Mouse (Mus musculus) kidney, embryonic 14.5 days (tissue): ENCODE data around the gene Pitpnm2. TPM values are rescaled to one million over a fixed set of nuclear protein-coding genes. Genes with fewer than 3 reads are reported as not detected.
"Not testable (repeated sequence)": the region's sequence is repeated elsewhere in the genome, so short reads cannot be mapped to it uniquely, and the experiment has no call there.

Source experiments
- ATAC-seq: fragments of 200-750 bp; cut with Nextera tagmentation; 2 replicates; pipeline ENCODE4 v1.8.0; 2017; ENCODE audit warnings: moderate number of reproducible peaks, mild to moderate bottlenecking, moderate TSS enrichment, moderate library complexity; ENCODE audit not compliant: low FRiP score, low TSS enrichment
- H3K27ac ChIP-seq: fragments of 300-500 bp; sonication (generic); 2 replicates; pipeline ENCODE4 v1.5.1; 2014; ENCODE audit warnings: low read depth, mild to moderate bottlenecking, low read length, moderate library complexity, mixed read lengths
- H3K27me3 ChIP-seq: fragments of 300-500 bp; sonication (generic); 2 replicates; pipeline ENCODE4 v1.6.1; 2014; ENCODE audit warnings: mild to moderate bottlenecking, low read length; ENCODE audit not compliant: control insufficient read depth, insufficient read depth
- H3K36me3 ChIP-seq: fragments of 300-500 bp; sonication (generic); 2 replicates; pipeline ENCODE4 v1.6.1; 2014; ENCODE audit warnings: low read length, mixed read lengths; ENCODE audit not compliant: control insufficient read depth, insufficient read depth
- H3K4me1 ChIP-seq: fragments of 300-500 bp; sonication (generic); 2 replicates; pipeline ENCODE4 v1.6.1; 2014; ENCODE audit warnings: low read length, mixed read lengths; ENCODE audit not compliant: control insufficient read depth, insufficient read depth
- H3K4me2 ChIP-seq: fragments of 300-500 bp; sonication (generic); replicated peaks from 2 replicates; pipeline ENCODE4 v1.6.1; 2014; ENCODE audit warnings: low read depth, mild to moderate bottlenecking, low read length
- H3K4me3 ChIP-seq: fragments of 300-500 bp; sonication (generic); 2 replicates; pipeline ENCODE4 v1.5.1; 2014; ENCODE audit warnings: mild to moderate bottlenecking, low read length
- H3K9ac ChIP-seq: fragments of 300-500 bp; sonication (generic); 2 replicates; pipeline ENCODE4 v1.6.1; 2014; ENCODE audit warnings: low read depth, mild to moderate bottlenecking, low read length, moderate library complexity
- H3K9me3 ChIP-seq: fragments of 300-500 bp; sonication (generic); 2 replicates; pipeline ENCODE4 v1.6.1; 2016; ENCODE audit warnings: low read length; ENCODE audit not compliant: control insufficient read depth
- WGBS: fragments of 180-500 bp; shearing (Covaris S2); extraction: QIAGEN DNeasy Blood & Tissue Kit; methylation state at CpG from one replicate; pipeline ENCODE4 v1.1.7; 2014; 5-methylcytosine and 5-hydroxymethylcytosine counted together
- polyA plus RNA-seq: library from polyadenylated mRNA; unstranded; fragments of >200 nt; fragmentation: Nextera tagmentation; extraction: Ambion mirVana; gene quantifications from 2 replicates; pipeline ENCODE4 v1.2.1, GENCODE M21; 2014

Gene Pitpnm2
- polyA plus RNA-seq, 1 experiment from 2014 or later = 7.0 TPM

DNA sequence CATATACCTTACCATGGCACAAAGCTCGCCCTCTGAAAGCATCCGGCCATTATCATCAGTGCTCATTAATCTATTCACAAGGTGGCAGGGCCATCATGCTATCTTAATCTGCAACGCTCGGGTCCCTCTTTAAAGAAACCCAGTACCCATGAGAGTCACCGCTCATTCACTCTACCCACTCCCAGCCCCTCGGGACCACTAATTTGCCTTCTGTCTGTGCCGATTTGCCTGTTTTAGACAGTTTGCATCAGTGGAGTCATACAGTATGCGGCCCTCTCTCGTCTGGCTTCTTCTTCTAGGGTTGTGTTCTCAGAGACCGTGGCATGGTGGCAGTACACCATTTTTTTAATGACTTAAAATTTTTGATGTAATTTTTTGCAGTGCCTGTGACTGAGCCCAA, 30.1 kb downstream of the Pitpnm2 start:
- WGBS = 85% methylated on average over 10 of the region's 10 CpGs
- ATAC-seq = no peak

DNA sequence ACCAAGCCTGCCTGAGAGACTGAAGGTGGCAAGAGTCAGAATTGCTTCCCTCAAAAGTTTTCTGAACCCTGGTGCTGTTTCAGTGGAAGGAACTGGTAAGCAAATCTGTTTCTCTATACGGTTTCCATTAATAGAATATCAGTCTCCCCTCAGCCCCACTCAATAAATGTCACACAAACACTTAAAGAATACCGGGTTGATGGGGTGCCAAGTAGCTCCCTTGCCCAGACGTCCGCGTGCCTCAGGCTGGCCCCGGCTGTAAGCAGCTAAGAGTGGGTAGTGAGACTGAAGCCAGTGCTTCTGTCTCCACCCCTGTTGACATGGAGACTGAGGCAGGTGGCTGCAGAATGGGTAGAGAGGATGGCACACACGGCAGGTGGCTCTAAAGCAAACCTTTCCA, 30.6 kb downstream of the Pitpnm2 start:
- H3K4me1 ChIP-seq = peaks cover 14% of the 10 kb centered on the region
- H3K27me3 ChIP-seq = no peaks in the 10 kb centered on the region
- no peak overlapping the region for H3K4me3 ChIP-seq
- H3K9me3 ChIP-seq = no peaks in the 10 kb centered on the region
- H3K27ac ChIP-seq = no peak overlapping the region
- WGBS = 85% methylated on average over 7 of the region's 7 CpGs
- ATAC-seq = no peak
- H3K4me2 ChIP-seq = no peak overlapping the region
- H3K36me3 ChIP-seq = no peaks in the 10 kb centered on the region
- no peak overlapping the region for H3K9ac ChIP-seq

More for the DNA sequence above, 30.1 kb downstream of the Pitpnm2 start:
- H3K9ac ChIP-seq = no peak overlapping the region
- no peak overlapping the region for H3K27ac ChIP-seq
- H3K9me3 ChIP-seq = no peaks in the 10 kb centered on the region
- no peaks in the 10 kb centered on the region for H3K27me3 ChIP-seq
- H3K36me3 ChIP-seq = no peaks in the 10 kb centered on the region
- H3K4me2 ChIP-seq = no peak overlapping the region
- peaks cover 14% of the 10 kb centered on the region for H3K4me1 ChIP-seq
- no peak overlapping the region for H3K4me3 ChIP-seq

DNA sequence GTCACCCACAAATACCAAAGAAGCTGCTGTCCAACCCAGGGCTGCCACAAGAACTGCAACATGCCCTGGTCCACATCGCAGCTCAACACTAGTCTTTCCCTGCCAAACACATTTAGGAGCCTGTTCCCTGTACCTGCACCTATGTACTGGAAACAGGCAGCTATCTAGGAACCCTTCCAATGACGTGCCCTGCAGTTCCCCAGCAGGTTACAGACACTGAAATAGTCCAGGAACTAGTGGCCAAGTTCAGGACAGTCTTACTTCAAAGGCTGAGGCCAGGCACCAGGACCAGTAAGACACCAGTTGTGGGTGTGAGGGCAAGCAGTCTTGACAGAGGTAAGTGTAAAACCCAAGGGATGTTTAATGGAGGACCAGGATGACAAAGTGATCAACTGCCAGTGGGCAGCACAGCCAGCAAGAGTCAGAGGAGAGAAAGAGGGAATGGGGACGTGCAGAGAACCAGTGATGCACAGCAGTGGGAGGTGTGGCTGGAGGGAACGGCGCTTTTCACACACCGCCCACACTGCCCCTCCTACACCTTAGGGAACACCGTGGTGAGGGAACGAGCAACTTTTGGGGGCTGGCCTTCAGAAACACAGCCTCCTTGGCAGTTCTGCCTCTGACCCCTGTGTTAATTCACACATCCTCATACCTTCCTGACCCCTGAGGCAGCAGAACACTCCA, 31.9 kb downstream of the Pitpnm2 start:
- Histone ChIP-seq H3K36me3 (no peaks in the 10 kb centered on the region), H3K4me1 (peaks cover 14% of the 10 kb centered on the region), H3K27me3 (no peaks in the 10 kb centered on the region), H3K4me3 (no peak overlapping the region), H3K4me2 (no peak overlapping the region), H3K9me3 (no peaks in the 10 kb centered on the region), H3K27ac (no peak overlapping the region), H3K9ac (no peak overlapping the region)
- ATAC-seq = no peak
- 31% methylated on average over 8 of the region's 8 CpGs for WGBS

DNA sequence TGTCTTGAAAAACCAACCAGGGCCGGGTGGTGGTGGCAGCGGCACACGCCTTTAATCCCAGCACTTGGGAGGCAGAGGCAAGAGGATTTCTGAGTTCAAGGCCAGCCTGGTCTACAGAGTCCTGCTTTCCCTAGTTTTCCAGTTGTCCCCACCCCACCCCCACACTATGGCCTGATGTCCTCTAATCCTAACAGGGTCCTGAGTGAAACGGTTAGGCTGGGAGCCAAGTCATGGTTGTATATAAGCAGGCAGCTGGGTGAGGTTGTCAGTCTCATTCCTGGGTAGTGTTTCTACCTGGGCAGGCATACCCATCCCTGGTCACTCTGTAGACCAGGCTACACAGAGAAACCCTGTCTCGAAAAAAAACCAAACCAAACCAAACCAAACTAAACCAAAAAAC, 32.5 kb downstream of the Pitpnm2 start:
- not testable (repeated sequence) for H3K36me3 ChIP-seq, H3K27ac ChIP-seq, H3K27me3 ChIP-seq, ATAC-seq, H3K9ac ChIP-seq, H3K4me2 ChIP-seq, H3K9me3 ChIP-seq, H3K4me3 ChIP-seq
- whole genome bisulfite sequencing = 90% methylated on average over 5 of the region's 5 CpGs
- H3K4me1 ChIP-seq = peaks cover 14% of the 10 kb centered on the region

DNA sequence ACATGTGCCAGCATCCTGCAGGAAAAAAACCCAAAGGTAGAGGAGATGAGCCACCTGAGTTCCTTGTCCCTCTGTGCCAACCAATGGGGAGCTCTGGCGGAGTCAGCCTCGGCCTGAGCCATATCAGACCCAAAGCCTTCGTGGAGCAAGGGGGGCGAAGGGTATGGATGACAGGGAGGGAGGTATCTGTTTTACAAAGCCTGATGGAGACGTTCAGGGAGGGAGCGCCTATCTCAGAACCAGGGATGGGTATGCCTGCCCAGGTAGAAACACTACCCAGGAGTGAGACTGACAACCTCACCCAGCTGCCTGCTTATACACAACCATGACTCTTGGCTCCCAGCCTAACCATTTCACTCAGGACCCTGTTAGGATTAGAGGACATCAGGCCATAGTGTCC, 33.2 kb downstream of the Pitpnm2 start:
- Histone ChIP-seq H3K27me3 (no peaks in the 10 kb centered on the region), H3K4me1 (peaks cover 9% of the 10 kb centered on the region), H3K4me3 (no peak overlapping the region), H3K36me3 (no peaks in the 10 kb centered on the region), H3K27ac (no peak overlapping the region), H3K9me3 (no peaks in the 10 kb centered on the region), H3K4me2 (no peak overlapping the region), H3K9ac (no peak overlapping the region)
- WGBS = 88% methylated on average over 6 of the region's 6 CpGs
- ATAC-seq = 0 out of 2 replicates have a peak, but pooled peaks have one; percentile 21

DNA sequence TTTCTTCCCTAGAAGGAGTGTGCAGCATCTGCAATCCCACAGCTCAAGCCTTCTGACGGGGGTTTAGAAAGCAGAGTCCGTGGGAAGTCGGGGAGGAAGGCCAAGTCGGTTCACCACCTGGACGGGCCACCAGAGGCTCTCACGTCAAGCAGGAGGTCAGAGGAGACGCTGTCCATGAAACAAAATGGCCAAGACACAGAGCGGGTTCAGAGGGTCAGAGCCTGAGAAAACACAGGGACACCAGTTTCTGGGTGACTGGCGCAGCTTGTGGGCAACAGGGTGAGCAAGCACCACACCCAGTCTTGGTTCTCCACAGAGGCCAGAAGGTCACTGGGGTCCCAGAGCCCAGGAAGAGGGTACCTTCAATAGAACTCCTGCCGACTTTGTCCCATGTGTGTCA, 33.9 kb downstream of the Pitpnm2 start:
- peak overlapping the region; percentile 69 for H3K27ac ChIP-seq
- H3K4me2 ChIP-seq = no peak overlapping the region
- no peak overlapping the region for H3K4me3 ChIP-seq
- no peaks in the 10 kb centered on the region for H3K27me3 ChIP-seq
- no peaks in the 10 kb centered on the region for H3K9me3 ChIP-seq
- no peak for ATAC-seq
- peaks cover 9% of the 10 kb centered on the region for H3K4me1 ChIP-seq
- H3K36me3 ChIP-seq = no peaks in the 10 kb centered on the region
- no peak overlapping the region for H3K9ac ChIP-seq
- WGBS = 58% methylated on average over 10 of the region's 10 CpGs

DNA sequence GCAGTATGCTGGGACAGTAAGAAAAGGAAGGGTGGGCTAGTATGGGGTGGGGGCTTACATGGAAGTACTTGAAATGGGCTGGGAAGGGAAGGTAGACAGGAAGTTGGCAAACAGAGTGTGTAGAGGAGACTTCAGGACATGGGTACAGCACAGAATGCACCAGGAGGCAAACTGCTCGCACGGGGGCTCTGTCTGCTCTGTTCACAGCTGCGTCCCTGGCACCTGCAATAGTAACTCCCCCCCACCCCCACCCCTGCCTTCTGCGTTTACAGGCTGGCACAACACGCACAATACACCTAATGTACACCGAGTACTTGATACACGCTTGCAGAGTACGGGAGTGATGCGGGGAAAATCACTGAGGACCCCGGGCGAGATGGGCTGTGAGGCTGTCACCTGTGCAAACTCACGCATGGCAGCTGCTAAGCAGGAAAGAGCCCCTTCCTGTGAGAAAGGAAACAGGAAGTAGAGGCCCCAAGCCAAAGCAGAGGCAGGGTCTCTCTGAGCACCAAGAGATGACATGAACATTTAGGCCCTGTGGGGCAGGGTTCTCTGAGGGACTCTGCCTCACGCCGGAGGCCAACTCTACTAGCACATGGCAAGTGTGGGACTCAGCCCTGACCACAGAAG, 34.9 kb downstream of the Pitpnm2 start:
- peaks cover 9% of the 10 kb centered on the region for H3K4me1 ChIP-seq
- H3K27ac ChIP-seq = peak overlapping the region; percentile 77

DNA sequence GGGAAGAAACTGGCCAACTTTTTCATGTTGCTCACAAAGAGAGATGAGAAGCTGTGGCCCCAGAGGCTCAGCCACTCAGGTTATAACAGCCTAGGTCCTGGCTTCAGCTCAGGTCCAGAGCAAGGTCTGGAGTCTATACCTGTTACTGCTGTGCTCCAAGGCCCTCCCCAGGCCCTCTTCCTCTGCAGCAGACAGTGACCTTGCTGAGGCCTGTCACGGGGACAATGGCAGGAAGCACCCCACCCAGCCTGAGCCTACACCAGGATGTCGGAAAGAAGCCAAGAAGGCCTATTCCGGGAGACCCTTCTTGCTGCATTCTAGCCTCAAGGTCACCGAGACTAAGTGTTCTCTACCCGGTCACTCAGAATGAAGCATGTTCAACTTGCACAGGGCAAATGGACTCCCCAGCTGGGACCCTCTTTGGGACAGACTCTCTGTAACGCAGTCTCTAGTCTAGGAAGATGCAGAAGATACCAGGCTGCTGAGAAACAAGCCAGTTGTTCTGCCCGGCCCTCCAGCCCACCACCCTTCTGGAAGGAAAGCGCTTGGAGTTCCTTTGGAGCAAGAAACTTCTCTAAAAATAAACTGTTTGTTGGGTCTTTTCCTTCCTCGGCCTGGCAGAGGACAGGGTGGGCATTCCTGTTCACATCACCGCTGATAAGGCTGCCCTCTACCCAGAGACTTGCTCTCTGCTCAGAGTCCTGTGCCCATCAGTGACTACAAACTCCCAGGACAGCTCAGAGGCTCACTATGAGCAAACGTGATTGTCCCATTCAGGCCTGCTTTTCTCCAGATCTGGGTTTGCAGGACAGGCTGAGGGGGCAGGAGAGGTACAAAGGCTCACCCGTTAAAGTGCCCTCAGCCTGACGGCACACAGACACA, 35.7 kb downstream of the Pitpnm2 start:
- no peak for ATAC-seq
- Histone ChIP-seq H3K4me2 (no peak overlapping the region), H3K27ac (peak overlapping the region; percentile 77; the same call in 1 of the 2 replicates), H3K4me1 (peaks cover 9% of the 10 kb centered on the region), H3K36me3 (no peaks in the 10 kb centered on the region), H3K4me3 (no peak overlapping the region), H3K9ac (no peak overlapping the region), H3K9me3 (no peaks in the 10 kb centered on the region), H3K27me3 (no peaks in the 10 kb centered on the region)
- WGBS = 75% methylated on average over 13 of the region's 13 CpGs

More for the DNA sequence above, 34.9 kb downstream of the Pitpnm2 start:
- Histone ChIP-seq H3K27me3 (no peaks in the 10 kb centered on the region), H3K36me3 (no peaks in the 10 kb centered on the region), H3K9ac (no peak overlapping the region), H3K9me3 (no peaks in the 10 kb centered on the region), H3K4me2 (no peak overlapping the region), H3K4me3 (no peak overlapping the region)
- 79% methylated on average over 14 of the region's 14 CpGs for WGBS
- ATAC-seq = no peak

DNA sequence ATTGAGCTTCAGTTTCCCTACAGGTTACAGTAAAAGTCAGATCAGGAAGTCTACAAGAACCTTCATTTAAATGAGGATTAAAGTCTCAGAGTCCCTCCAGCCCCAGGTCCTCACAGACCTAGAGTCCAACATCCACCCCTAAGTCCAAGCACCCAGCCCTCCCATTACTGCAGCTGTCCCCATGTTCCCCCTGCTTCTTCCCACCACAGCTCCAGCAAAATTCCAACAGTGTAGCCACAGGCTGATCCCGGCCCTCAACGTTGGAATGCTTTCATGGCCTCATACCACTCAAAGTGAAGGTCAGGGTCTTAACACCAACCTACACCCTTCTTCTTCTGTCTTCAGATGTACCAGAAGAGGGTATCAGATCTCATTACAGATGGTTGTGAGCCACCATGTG, 37.9 kb downstream of the Pitpnm2 start:
- Histone ChIP-seq H3K4me3 (no peak overlapping the region), H3K36me3 (no peaks in the 10 kb centered on the region), H3K27ac (no peak overlapping the region), H3K27me3 (no peaks in the 10 kb centered on the region), H3K4me2 (no peak overlapping the region), H3K9me3 (no peaks in the 10 kb centered on the region), H3K4me1 (peaks cover 12% of the 10 kb centered on the region), H3K9ac (no peak overlapping the region)
- WGBS = 72% methylated on average over 2 of the region's 2 CpGs
- ATAC-seq = no peak
